Mouse (Mus musculus) lung, embryonic 16.5 days (tissue): Measurements from ENCODE around the gene Ap1g2. TPM values are rescaled to one million over a fixed set of nuclear protein-coding genes. Genes with fewer than 3 reads are reported as not detected.
A peak's percentile ranks its signal among the peaks of the same experiment; 100 is the strongest.

Experiments
- ATAC-seq: fragments of 200-750 bp; cut with Nextera tagmentation; 2 replicates; pipeline ENCODE4 v1.8.0; 2017; ENCODE audit warnings: low read depth, mild to moderate bottlenecking, moderate library complexity
- H3K27ac ChIP-seq: fragments of 300-500 bp; sonication (generic); 2 replicates; pipeline ENCODE4 v1.5.1; 2014; ENCODE audit warnings: mild to moderate bottlenecking, control low read depth, low read length
- H3K27me3 ChIP-seq: fragments of 300-500 bp; sonication (generic); 2 replicates; pipeline ENCODE4 v1.6.1; 2014; ENCODE audit warnings: low read depth, low read length, mixed read lengths; ENCODE audit not compliant: control insufficient read depth, insufficient read depth
- H3K36me3 ChIP-seq: fragments of 300-500 bp; sonication (generic); 2 replicates; pipeline ENCODE4 v1.6.1; 2014; ENCODE audit warnings: low read length; ENCODE audit not compliant: control insufficient read depth, insufficient read depth
- H3K4me1 ChIP-seq: fragments of 300-500 bp; sonication (generic); replicated peaks from 2 replicates; pipeline ENCODE4 v1.6.1; 2014; ENCODE audit warnings: low read length, mixed read lengths; ENCODE audit not compliant: control insufficient read depth, insufficient read depth
- H3K4me2 ChIP-seq: fragments of 300-500 bp; sonication (generic); 2 replicates; pipeline ENCODE4 v1.6.1; 2014; ENCODE audit warnings: low read depth, low read length, control low read depth
- H3K4me3 ChIP-seq: fragments of 300-500 bp; sonication (generic); 2 replicates; pipeline ENCODE4 v1.5.1; 2014; ENCODE audit warnings: mild to moderate bottlenecking, low read length, control low read depth
- H3K9ac ChIP-seq: fragments of 300-500 bp; sonication (generic); 2 replicates; pipeline ENCODE4 v1.6.1; 2014; ENCODE audit warnings: low read length, control low read depth
- H3K9me3 ChIP-seq: fragments of 300-500 bp; sonication (generic); 2 replicates; pipeline ENCODE4 v1.6.1; 2016; ENCODE audit warnings: low read length; ENCODE audit not compliant: control insufficient read depth
- WGBS: fragments of 180-500 bp; shearing (Covaris S2); extraction: QIAGEN DNeasy Blood & Tissue Kit; methylation state at CpG from one replicate; pipeline ENCODE4 v1.1.7; 2014; 5-methylcytosine and 5-hydroxymethylcytosine counted together
- polyA plus RNA-seq: library from polyadenylated mRNA; unstranded; fragments of >200 nt; fragmentation: Nextera tagmentation; extraction: Ambion mirVana; gene quantifications from 2 replicates; pipeline ENCODE4 v1.2.1, GENCODE M21; 2015

Gene Ap1g2
- polyA plus RNA-seq, 1 experiment from 2014 or later, result 23.2 TPM

DNA sequence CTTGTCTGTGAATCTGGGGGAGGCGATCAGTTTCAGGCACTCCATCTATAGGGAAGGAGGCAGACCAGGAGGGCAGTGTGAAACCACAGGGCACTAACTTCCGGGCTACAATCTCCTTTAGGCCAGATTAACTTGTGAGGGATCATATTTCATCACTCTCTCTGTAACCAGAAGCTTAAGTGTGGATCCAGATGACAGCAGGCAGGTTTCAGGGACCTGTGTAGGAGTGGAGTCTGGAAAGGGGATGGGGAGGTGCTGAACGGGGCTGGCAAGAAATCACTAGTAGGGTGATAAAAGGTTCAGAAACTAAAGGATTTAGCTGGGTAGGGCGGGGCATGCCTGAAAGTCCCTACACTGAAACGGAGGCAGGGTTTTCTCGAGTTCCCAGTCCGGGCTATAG, 1.0 kb downstream of the Ap1g2 start:
- ATAC-seq, result peak; percentile 10; the same call in 1 of the 2 replicates
- 7% methylated on average over 7 of the region's 7 CpGs for WGBS
- no peak overlapping the region for H3K27ac ChIP-seq

DNA sequence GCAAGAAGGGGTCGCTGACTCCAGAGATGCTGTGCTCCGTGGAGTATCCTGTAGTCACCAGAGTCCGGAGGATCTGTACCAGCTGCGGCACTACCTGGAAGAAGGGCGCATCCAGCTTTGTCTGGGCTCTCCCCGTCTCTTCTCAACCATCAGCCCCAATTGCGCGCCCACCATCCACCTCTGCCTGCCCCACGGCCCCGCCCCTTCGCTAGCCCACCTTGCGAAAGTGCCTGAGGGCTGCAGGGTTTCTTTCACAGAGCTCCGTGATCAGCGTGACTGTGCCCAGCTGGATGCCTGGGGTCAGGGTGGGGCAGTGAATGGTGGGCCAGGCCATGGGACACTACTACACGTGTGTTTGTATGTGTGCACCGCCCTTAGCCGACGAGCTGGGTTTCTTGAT, 2.0 kb downstream of the Ap1g2 start:
- Histone ChIP-seq H3K4me2 (no peak overlapping the region), H3K9me3 (no peaks in the 10 kb centered on the region), H3K9ac (peak overlapping the region; percentile 19; the same call in 1 of the 2 replicates), H3K27ac (no peak overlapping the region), H3K27me3 (peaks cover 3% of the 10 kb centered on the region), H3K36me3 (no peaks in the 10 kb centered on the region), H3K4me3 (no peak overlapping the region), H3K4me1 (peaks cover 8% of the 10 kb centered on the region)
- ATAC-seq, result no peak
- 83% methylated on average over 18 of the region's 18 CpGs for WGBS

More for the DNA sequence above, 1.0 kb downstream of the Ap1g2 start:
- Histone ChIP-seq H3K4me1 (peaks cover 8% of the 10 kb centered on the region), H3K9me3 (no peaks in the 10 kb centered on the region), H3K27me3 (peaks cover 12% of the 10 kb centered on the region), H3K4me2 (peak overlapping the region; percentile 98), H3K36me3 (no peaks in the 10 kb centered on the region), H3K4me3 (peak overlapping the region; percentile 64), H3K9ac (peak overlapping the region; percentile 77)

DNA sequence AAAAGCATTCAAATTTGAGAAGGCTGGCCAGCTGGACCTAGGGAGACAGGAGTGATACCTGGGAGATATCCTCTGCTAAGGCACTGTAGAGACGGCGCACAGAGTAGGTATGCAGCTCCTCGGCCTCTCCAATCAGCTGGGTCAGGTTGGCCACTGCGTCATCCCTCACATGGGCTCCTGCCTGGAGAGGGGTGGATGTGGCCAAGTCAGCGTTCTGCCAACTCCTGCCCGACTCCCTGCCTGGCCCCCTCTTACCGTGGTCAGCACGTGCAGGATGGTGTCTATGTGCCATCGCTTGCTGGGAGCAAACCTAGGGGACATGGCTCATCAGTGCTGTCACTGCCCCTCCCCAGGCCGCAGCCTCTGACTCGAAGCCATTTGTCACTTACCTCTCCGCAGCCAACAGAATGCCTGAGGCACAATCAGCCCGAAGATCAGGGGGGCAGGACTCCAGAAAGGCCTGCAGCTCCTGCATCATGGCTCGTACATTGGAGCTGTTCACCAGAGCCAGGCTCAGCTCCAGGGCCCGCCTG, 4.1 kb downstream of the Ap1g2 start:
- H3K4me3 ChIP-seq, result no peak overlapping the region
- 77% methylated on average over 15 of the region's 15 CpGs for WGBS
- H3K4me1 ChIP-seq, result peaks cover 12% of the 10 kb centered on the region
- H3K27ac ChIP-seq, result no peak overlapping the region
- H3K4me2 ChIP-seq, result no peak overlapping the region
- H3K27me3 ChIP-seq, result no peaks in the 10 kb centered on the region
- no peak for ATAC-seq
- no peaks in the 10 kb centered on the region for H3K9me3 ChIP-seq
- peaks cover 9% of the 10 kb centered on the region; the same call in 1 of the 2 replicates for H3K36me3 ChIP-seq
- H3K9ac ChIP-seq, result no peak overlapping the region

DNA sequence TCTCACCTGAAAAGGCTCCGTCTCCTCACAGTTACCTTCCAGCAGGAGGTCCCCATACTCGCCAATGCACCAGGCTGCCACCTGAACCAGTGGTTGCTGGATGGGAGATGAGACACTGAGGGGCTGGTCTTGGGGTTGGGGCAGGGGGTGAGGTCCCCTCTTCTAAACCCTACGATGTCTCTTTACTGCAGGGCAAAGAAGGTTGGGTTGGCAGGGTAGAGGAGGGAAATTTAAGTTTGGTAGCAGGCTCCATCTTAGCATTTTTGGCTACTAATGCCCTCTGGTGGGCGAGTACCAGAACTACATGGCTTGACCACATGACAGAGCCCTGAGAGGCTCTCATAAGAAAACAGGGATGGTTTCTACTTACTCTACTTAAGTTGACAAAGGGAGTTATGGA, 4.8 kb downstream of the Ap1g2 start:
- no peak for ATAC-seq
- Histone ChIP-seq H3K27ac (no peak overlapping the region), H3K4me2 (no peak overlapping the region), H3K4me1 (peaks cover 12% of the 10 kb centered on the region), H3K27me3 (no peaks in the 10 kb centered on the region), H3K9ac (no peak overlapping the region), H3K4me3 (no peak overlapping the region), H3K36me3 (peaks cover 10% of the 10 kb centered on the region; the same call in 1 of the 2 replicates), H3K9me3 (no peaks in the 10 kb centered on the region)
- 48% methylated on average over 4 of the region's 4 CpGs for WGBS

DNA sequence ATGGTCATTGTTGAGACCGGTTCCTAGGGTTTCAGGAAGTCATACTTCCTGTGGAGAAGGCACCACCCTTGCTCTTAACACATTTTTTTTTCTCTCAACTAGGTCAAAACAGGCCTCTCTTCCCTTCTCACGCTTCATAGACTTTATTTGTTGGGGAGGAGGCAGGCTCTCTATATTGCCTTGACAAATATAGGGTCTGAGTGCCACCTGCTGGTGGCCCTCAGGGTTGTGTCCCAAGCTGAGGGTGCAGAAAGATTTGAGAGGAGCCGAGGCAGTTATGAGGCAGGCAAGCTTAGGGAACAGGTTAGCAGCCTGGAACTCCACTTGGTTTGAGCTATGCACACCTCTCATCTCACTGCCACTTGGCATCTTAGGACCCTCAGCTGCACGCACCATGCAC, 8.3 kb downstream of the Ap1g2 start:
- WGBS, result 41% methylated on average over 4 of the region's 4 CpGs
- peaks cover 10% of the 10 kb centered on the region; the same call in 1 of the 2 replicates for H3K36me3 ChIP-seq
- no peak overlapping the region for H3K9ac ChIP-seq
- H3K4me2 ChIP-seq, result no peak overlapping the region
- H3K4me3 ChIP-seq, result no peak overlapping the region
- H3K27me3 ChIP-seq, result no peaks in the 10 kb centered on the region
- H3K9me3 ChIP-seq, result no peaks in the 10 kb centered on the region
- peak; percentile 54 for ATAC-seq
- H3K27ac ChIP-seq, result peak overlapping the region; percentile 75
- H3K4me1 ChIP-seq, result peaks cover 18% of the 10 kb centered on the region

DNA sequence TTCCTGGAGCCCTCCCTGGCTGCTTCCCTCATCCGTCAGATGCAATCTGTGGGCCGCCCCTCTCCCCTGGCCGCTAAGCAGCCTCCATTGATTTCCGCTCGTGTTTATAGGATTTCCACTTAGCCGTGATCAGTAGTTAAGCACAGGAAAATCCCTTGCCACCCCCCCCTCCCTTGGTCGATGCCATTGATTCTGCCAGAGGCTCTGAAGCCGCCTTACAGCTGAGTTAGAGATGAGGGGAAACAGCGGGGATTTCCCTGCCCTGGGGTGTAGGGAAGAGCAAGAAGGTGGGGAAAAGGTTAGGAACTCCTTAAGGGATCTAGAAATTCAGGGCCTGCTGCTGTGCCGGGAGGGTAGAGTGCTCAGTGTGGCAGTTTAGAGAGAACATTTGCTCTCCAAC, 8.7 kb downstream of the Ap1g2 start:
- Histone ChIP-seq H3K4me3 (no peak overlapping the region), H3K4me2 (no peak overlapping the region), H3K36me3 (peaks cover 10% of the 10 kb centered on the region; the same call in 1 of the 2 replicates), H3K4me1 (peaks cover 18% of the 10 kb centered on the region), H3K9me3 (no peaks in the 10 kb centered on the region), H3K9ac (no peak overlapping the region), H3K27ac (peak overlapping the region; percentile 75), H3K27me3 (no peaks in the 10 kb centered on the region)
- 64% methylated on average over 10 of the region's 10 CpGs for WGBS
- no peak for ATAC-seq

DNA sequence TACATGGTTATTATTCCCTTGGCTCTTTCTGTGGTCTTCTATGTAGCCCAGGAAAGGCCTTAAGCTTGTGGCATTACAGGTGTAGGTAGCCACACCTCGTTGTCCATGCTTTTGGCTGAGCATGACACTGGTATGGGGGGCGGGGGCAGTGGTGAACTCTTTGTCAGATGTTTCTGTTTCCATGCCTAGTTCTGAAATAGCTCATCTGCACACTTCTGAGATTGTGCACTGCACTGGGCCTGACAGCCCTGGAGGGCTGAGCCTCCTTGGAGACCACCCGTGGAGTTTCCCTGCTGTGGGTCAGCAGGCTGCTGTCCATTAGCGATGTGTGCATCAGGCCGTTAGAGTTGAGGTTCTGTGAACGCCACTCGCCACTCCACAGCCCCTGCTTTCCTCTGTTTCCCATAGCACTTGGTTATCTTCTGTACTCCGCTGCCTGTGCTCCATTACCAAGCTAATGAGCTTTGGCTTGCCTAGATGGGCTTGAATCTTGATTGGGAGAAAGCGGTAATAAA, 9.8 kb downstream of the Ap1g2 start:
- Histone ChIP-seq H3K4me2 (no peak overlapping the region), H3K4me3 (no peak overlapping the region), H3K9me3 (no peaks in the 10 kb centered on the region), H3K4me1 (peaks cover 18% of the 10 kb centered on the region), H3K36me3 (peaks cover 10% of the 10 kb centered on the region; the same call in 1 of the 2 replicates), H3K27ac (no peak overlapping the region), H3K9ac (peak overlapping the region; percentile 32), H3K27me3 (no peaks in the 10 kb centered on the region)
- no peak for ATAC-seq
- WGBS, result 51% methylated on average over 9 of the region's 9 CpGs

DNA sequence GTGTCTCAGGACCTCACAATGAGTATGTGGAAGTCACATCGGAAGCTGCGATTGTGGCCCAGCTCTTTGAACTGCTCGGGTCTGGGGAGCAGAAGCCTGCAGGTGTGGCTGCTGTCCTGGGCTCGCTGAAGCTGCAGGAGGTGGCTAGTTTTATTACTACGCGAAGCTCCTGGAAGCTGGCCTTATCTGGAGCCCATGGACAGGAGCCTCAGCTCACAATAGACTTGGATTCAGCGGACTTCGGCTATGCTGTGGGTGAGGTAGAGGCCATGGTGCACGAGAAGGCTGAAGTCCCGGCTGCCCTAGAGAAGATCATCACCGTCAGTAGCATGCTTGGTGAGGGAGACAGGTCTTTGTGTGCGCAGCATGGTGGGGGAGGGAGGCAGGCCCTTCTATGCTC, 10.7 kb downstream of the Ap1g2 start:
- peaks cover 10% of the 10 kb centered on the region; the same call in 1 of the 2 replicates for H3K36me3 ChIP-seq
- H3K27ac ChIP-seq, result no peak overlapping the region
- WGBS, result 60% methylated on average over 12 of the region's 12 CpGs
- peak overlapping the region; percentile 76 for H3K9ac ChIP-seq
- H3K4me1 ChIP-seq, result peaks cover 27% of the 10 kb centered on the region
- ATAC-seq, result no peak
- H3K4me3 ChIP-seq, result peak overlapping the region; percentile 61
- no peaks in the 10 kb centered on the region for H3K9me3 ChIP-seq
- no peaks in the 10 kb centered on the region; the same call in 1 of the 2 replicates for H3K27me3 ChIP-seq
- H3K4me2 ChIP-seq, result peak overlapping the region; percentile 69

DNA sequence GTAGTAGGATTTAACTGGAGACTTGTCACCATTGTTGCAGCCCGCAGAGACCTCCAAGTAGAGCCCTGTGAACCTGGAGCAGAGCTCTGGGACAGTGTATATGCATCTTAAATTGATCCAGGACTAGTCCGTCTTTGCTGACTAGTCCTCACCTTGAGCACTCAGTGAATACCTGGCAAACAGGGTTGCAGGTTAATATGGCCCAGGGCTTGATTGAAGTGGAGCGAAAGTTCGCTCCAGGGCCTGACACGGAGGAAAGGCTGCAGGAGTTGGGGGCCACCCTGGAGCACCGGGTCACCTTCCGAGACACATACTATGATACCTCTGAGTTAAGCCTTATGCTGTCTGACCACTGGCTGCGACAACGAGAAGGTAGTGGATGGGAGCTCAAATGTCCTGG, 11.1 kb downstream of the Ap1g2 start:
- Histone ChIP-seq H3K4me1 (peaks cover 27% of the 10 kb centered on the region), H3K4me3 (peak overlapping the region; percentile 61), H3K4me2 (peak overlapping the region; percentile 69), H3K27me3 (no peaks in the 10 kb centered on the region; the same call in 1 of the 2 replicates), H3K9ac (peak overlapping the region; percentile 76), H3K9me3 (no peaks in the 10 kb centered on the region), H3K27ac (no peak overlapping the region), H3K36me3 (peaks cover 10% of the 10 kb centered on the region; the same call in 1 of the 2 replicates)
- WGBS, result 45% methylated on average over 9 of the region's 9 CpGs
- ATAC-seq, result no peak
